Mouse (Mus musculus): Measurements from ENCODE around the gene Gm17332.
"Not testable (repeated sequence)": the region's sequence is repeated elsewhere in the genome, so short reads cannot be mapped to it uniquely, and the experiment has no call there.

The Gm17332 gene

GRCm38 (mm10) chr11:31182362-31182761 lies at the start of gene Gm17332:
TSS of gene Gm17332 (minus strand) at chr11:31182462.
- no peak for DNase-seq (ENCODE audit: extremely low read depth, insufficient read length, low spot score)

- DNase-seq (ENCODE audit: extremely low read depth, insufficient read length, low spot score) = no peak
Measured at GRCm38 (mm10) chr11:31229966-31230365, 47.7 kb upstream of the Gm17332 start.

GRCm38 (mm10) chr11:31225359-31225758 lies 43.1 kb upstream of the Gm17332 start:
- DNase-seq (ENCODE audit: extremely low read depth, insufficient read length, low spot score) = peak; percentile 45

GRCm38 (mm10) chr11:31218009-31218408 lies 35.7 kb upstream of the Gm17332 start:
- no peak for DNase-seq (ENCODE audit: extremely low read depth, insufficient read length, low spot score)

- no peak for DNase-seq (ENCODE audit: extremely low read depth, insufficient read length, low spot score)
Measured at GRCm38 (mm10) chr11:31195621-31196363, 13.5 kb upstream of the Gm17332 start.

GRCm38 (mm10) chr11:31194761-31195160 lies 12.5 kb upstream of the Gm17332 start:
- no peak for DNase-seq (ENCODE audit: extremely low read depth, insufficient read length, low spot score)

GRCm38 (mm10) chr11:31170052-31170646 lies 12.1 kb downstream of the Gm17332 start:
- no peak for DNase-seq (ENCODE audit: extremely low read depth, insufficient read length, low spot score)

- no peak for DNase-seq (ENCODE audit: extremely low read depth, insufficient read length, low spot score)
Measured at GRCm38 (mm10) chr11:31169161-31170051, 12.9 kb downstream of the Gm17332 start.

GRCm38 (mm10) chr11:31168831-31169160 lies 13.5 kb downstream of the Gm17332 start:
- no peak for DNase-seq (ENCODE audit: extremely low read depth, insufficient read length, low spot score)

GRCm38 (mm10) chr11:31157021-31157420 lies 25.2 kb downstream of the Gm17332 start:
- DNase-seq (ENCODE audit: extremely low read depth, insufficient read length, low spot score) = peak; percentile 39

- DNase-seq (ENCODE audit: extremely low read depth, insufficient read length, low spot score) = not testable (repeated sequence)
Measured at GRCm38 (mm10) chr11:31138394-31138793, 43.9 kb downstream of the Gm17332 start.

- not testable (repeated sequence) for DNase-seq (ENCODE audit: extremely low read depth, insufficient read length, low spot score)
Measured at GRCm38 (mm10) chr11:31134824-31135223, 47.4 kb downstream of the Gm17332 start.

- not testable (repeated sequence) for DNase-seq (ENCODE audit: extremely low read depth, insufficient read length, low spot score)
Measured at GRCm38 (mm10) chr11:31133726-31134125, 48.5 kb downstream of the Gm17332 start.
